Mouse (Mus musculus) heart, postnatal 0 days (tissue): ENCODE data around the gene Sh3bp5l. TPM values are rescaled to one million over a fixed set of nuclear protein-coding genes. Genes with fewer than 3 reads are reported as not detected.
A peak's percentile ranks its signal among the peaks of the same experiment; 100 is the strongest.
"Not testable (repeated sequence)": the region's sequence is repeated elsewhere in the genome, so short reads cannot be mapped to it uniquely, and the experiment has no call there.

ENCODE experiments used
- ATAC-seq: fragments of 200-750 bp; cut with Nextera tagmentation; 2 replicates; pipeline ENCODE4 v1.8.0; 2017; ENCODE audit warnings: low read depth, moderate number of reproducible peaks, moderate library complexity; ENCODE audit not compliant: insufficient read depth
- DNase-seq: peaks from one replicate; pipeline ENCODE4 v3.0.0-alpha.2; 2016; ENCODE audit warnings: low spot score
- H3K27ac ChIP-seq: fragments of 300-500 bp; sonication (generic); 2 replicates; pipeline ENCODE4 v1.5.1; 2014; ENCODE audit warnings: low read depth, mild to moderate bottlenecking
- H3K27me3 ChIP-seq: fragments of 300-500 bp; sonication (generic); 2 replicates; pipeline ENCODE4 v1.6.1; 2014; ENCODE audit warnings: low read length, mixed read lengths; ENCODE audit not compliant: control insufficient read depth, insufficient read depth
- H3K36me3 ChIP-seq: fragments of 300-500 bp; sonication (generic); replicated peaks from 2 replicates; pipeline ENCODE4 v1.6.1; 2014; ENCODE audit warnings: low read length, mixed read lengths; ENCODE audit not compliant: control insufficient read depth, insufficient read depth
- H3K4me1 ChIP-seq: fragments of 300-500 bp; sonication (generic); 2 replicates; pipeline ENCODE4 v1.6.1; 2014; ENCODE audit warnings: antibody characterized with exemption; ENCODE audit not compliant: control insufficient read depth, insufficient read depth
- H3K4me2 ChIP-seq: fragments of 300-500 bp; sonication (generic); 2 replicates; pipeline ENCODE4 v1.6.1; 2014; ENCODE audit warnings: low read depth, mild to moderate bottlenecking, low read length, moderate library complexity
- H3K4me3 ChIP-seq: fragments of 300-500 bp; sonication (generic); 2 replicates; pipeline ENCODE4 v1.5.1; 2014; ENCODE audit warnings: low read depth, low read length
- H3K9ac ChIP-seq: fragments of 300-500 bp; sonication (generic); replicated peaks from 2 replicates; pipeline ENCODE4 v1.6.1; 2014; ENCODE audit warnings: low read depth, low read length, mixed read lengths
- H3K9me3 ChIP-seq: fragments of 300-500 bp; sonication (generic); replicated peaks from 2 replicates; pipeline ENCODE4 v1.6.1; 2016; ENCODE audit warnings: low read length; ENCODE audit not compliant: control insufficient read depth
- CTCF ChIP-seq: IDR thresholded peaks from 2 replicates; pipeline ENCODE4 v1.5.1; 2016; ENCODE audit warnings: antibody characterized with exemption, control low read depth, low read depth
- EP300 ChIP-seq: IDR thresholded peaks from 2 replicates; pipeline ENCODE4 v1.6.1; 2016; ENCODE audit warnings: antibody characterized with exemption, low read depth
- WGBS: fragments of 180-500 bp; shearing (Covaris S2); extraction: QIAGEN DNeasy Blood & Tissue Kit; methylation state at CpG from one replicate; pipeline ENCODE4 v1.1.7; 2014; 5-methylcytosine and 5-hydroxymethylcytosine counted together
- polyA plus RNA-seq: library from polyadenylated mRNA; unstranded; fragments of >200 nt; fragmentation: Nextera tagmentation; extraction: Ambion mirVana; gene quantifications from 2 replicates; pipeline ENCODE4 v1.2.1, GENCODE M21; 2015
- total RNA-seq: library from RNA; depleted of rRNA; stranded (reverse); fragments of >200 nt; gene quantifications from 2 replicates; pipeline ENCODE4 v1.2.3, GENCODE M21; 2014; ENCODE audit warnings: low replicate concordance

Gene Sh3bp5l
- total and polyA plus RNA-seq, 2 experiments from 2014 or later: 28.2 to 30.2 TPM

- Histone ChIP-seq H3K4me2 (peak overlapping the region; percentile 23; the same call in 1 of the 2 replicates), H3K9me3 (no peaks in the 10 kb centered on the region), H3K36me3 (no peaks in the 10 kb centered on the region), H3K4me3 (no peak overlapping the region), H3K9ac (no peak overlapping the region), H3K4me1 (peaks cover 11% of the 10 kb centered on the region), H3K27me3 (no peaks in the 10 kb centered on the region), H3K27ac (no peak overlapping the region)
- no peak for TF ChIP-seq CTCF
- no peak for TF ChIP-seq EP300
- ATAC-seq: no peak
- 50% methylated on average over 7 of the region's 7 CpGs for WGBS
- DNase-seq: no peak
Observed at GRCm38 (mm10) chr11:58303594-58303993, 26.9 kb upstream of the Sh3bp5l start.

DNA sequence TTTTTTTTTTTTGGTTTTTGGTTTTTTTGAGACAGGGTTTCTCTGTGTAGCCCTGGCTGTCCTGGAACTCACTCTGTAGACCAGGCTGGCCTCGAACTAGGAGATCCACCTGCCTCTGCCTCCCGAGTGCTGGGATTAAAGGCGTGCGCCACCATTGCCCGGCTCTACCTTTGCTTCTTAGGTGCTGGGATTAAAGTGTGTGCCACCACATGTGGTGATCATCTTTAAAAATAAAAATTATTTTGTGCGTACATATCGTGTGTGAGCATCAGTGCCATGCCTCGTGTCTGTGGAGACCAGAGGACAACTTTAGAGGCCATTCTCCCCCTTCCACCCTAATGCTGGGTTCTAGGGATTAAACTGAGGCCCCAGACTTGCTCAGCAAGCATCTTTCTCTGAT is 25.2 kb upstream of the Sh3bp5l start:
- not testable (repeated sequence) for H3K4me2 ChIP-seq, H3K36me3 ChIP-seq, H3K27me3 ChIP-seq, DNase-seq, H3K27ac ChIP-seq, H3K9me3 ChIP-seq, H3K9ac ChIP-seq, H3K4me3 ChIP-seq, ATAC-seq
- WGBS: 90% methylated on average over 8 of the region's 8 CpGs
- H3K4me1 ChIP-seq: peaks cover 11% of the 10 kb centered on the region

DNA sequence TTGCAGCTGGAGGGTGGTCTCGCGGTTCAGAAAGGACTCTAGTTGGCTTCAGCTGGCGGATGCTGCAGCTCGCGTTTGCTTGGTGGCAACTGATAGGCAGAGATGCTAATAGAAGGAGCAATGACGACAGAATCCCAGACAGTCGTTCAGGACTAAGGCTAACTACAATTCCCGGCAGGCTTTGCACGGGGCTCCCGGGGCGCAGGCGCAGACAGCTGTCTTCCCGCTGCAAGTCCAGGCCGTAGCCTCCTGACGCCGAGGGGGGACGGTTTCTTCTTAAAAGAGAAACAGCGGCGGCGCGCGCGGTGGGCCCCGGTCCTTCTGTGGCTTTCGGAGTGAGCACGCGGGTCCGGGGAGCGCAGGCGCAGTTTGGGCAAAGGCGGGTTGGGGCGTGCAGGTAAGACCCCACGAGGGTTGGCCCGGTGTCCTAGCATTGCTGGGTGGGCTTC is 23.6 kb upstream of the Sh3bp5l start, which contains the start of gene Zfp692:
Zfp692 (plus strand) TSS at position 210 of the 449 bp plus-strand sequence.
- Histone ChIP-seq H3K9ac (peak within 1 kb of the TSS; percentile 38), H3K36me3 (no peaks in the 10 kb centered on the region), H3K27ac (no peak within 1 kb of the TSS), H3K4me1 (peaks cover 11% of the 10 kb centered on the region), H3K9me3 (no peaks in the 10 kb centered on the region), H3K4me3 (peak within 1 kb of the TSS; percentile 45), H3K4me2 (peak within 1 kb of the TSS; percentile 83), H3K27me3 (no peaks in the 10 kb centered on the region)
- ATAC-seq (peak; percentile 61), DNase-seq (peak; percentile 94)
- WGBS: under 1% methylated on average over 34 of the region's 34 CpGs
- TF ChIP-seq EP300 (no peak), CTCF (no peak)

DNA sequence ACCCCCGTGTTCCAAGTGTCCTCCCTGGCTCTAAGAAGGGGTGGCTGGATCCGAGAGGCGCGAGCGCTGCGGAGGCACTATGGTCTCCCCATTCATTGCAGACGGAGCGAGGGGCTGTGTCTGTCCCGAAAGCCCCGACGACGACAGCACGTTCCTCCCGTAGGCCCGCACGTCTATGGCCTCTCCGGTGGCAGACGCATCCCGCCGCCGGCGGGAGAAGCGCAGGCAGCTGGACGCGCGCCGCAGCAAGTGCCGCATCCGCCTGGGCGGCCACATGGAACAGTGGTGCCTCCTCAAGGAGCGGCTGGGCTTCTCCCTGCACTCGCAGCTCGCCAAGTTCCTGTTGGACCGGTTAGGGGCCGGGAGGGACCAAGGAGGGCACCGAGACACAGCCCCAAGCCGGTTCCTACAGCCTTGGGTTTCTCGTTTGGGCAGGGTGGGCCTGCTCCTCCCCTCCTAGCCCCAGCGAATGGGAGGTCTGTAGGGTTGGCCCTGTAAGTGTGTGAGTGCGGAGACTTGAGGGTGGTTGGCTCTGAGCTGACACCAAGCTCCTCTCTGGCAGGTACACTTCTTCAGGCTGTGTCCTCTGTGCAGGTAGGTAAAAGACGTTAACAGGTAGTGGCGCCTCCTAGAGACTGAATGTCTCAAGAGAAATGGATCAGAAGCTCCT is 23.0 kb upstream of the Sh3bp5l start:
- peaks cover 11% of the 10 kb centered on the region for H3K4me1 ChIP-seq
- peak; percentile 22 for ATAC-seq
- H3K9ac ChIP-seq: peak overlapping the region; percentile 38
- WGBS: under 1% methylated on average over 41 of the region's 42 CpGs
- H3K27ac ChIP-seq: no peak overlapping the region
- H3K4me2 ChIP-seq: peak overlapping the region; percentile 83
- H3K4me3 ChIP-seq: peak overlapping the region; percentile 45
- DNase-seq: no peak
- H3K27me3 ChIP-seq: no peaks in the 10 kb centered on the region
- H3K9me3 ChIP-seq: no peaks in the 10 kb centered on the region
- no peaks in the 10 kb centered on the region for H3K36me3 ChIP-seq
- TF ChIP-seq CTCF (no peak), EP300 (no peak)

- no peak overlapping the region for H3K9ac ChIP-seq
- no peaks in the 10 kb centered on the region for H3K27me3 ChIP-seq
- no peaks in the 10 kb centered on the region for H3K36me3 ChIP-seq
- H3K27ac ChIP-seq: no peak overlapping the region
- H3K4me2 ChIP-seq: no peak overlapping the region
- H3K4me3 ChIP-seq: no peak overlapping the region
- no peaks in the 10 kb centered on the region for H3K9me3 ChIP-seq
- peaks cover 9% of the 10 kb centered on the region for H3K4me1 ChIP-seq
- ATAC-seq: no peak
- 95% methylated on average over 9 of the region's 9 CpGs for WGBS
- TF ChIP-seq EP300: no peak
- no peak for TF ChIP-seq CTCF
- DNase-seq: no peak
Observed at GRCm38 (mm10) chr11:58308661-58309060, 21.9 kb upstream of the Sh3bp5l start.

DNA sequence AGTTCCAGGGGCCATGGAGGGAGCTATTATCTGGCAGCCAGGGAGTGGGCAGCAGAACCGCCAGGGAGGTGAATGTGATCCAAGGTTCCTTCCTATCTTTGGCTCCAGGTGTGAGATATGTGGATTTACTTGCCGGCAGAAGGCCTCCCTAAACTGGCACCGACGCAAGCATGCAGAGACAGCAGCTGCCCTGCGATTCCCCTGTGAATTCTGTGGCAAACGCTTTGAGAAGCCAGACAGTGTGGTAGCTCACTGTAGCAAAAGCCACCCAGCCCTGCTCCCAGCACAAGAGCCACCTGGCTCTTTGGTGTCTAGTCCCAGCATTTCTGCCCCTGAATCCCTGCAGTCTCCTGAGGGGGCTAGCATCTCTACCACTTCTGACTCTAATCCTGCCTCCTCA is 16.5 kb upstream of the Sh3bp5l start:
- TF ChIP-seq EP300 (no peak), CTCF (no peak)

More for the DNA sequence above, 16.5 kb upstream of the Sh3bp5l start:
- Histone ChIP-seq H3K9me3 (no peaks in the 10 kb centered on the region), H3K27ac (no peak overlapping the region), H3K4me1 (no peaks in the 10 kb centered on the region), H3K36me3 (peaks cover 32% of the 10 kb centered on the region), H3K27me3 (no peaks in the 10 kb centered on the region), H3K9ac (no peak overlapping the region), H3K4me3 (no peak overlapping the region), H3K4me2 (no peak overlapping the region)
- 53% methylated on average over 6 of the region's 6 CpGs for WGBS
- no peak for ATAC-seq
- DNase-seq: no peak
